Mouse (Mus musculus) CH12.LX (cell line): ENCODE results near the gene Pgd.

ENCODE experiments used
- CHD2 ChIP-seq: IDR thresholded peaks from 2 replicates; pipeline ENCODE4 v1.6.1; 2011; ENCODE audit warnings: low read length, improper control_type of control experiment
- CTCF ChIP-seq, 2 experiments: IDR thresholded peaks in 1 of 2; conservative IDR thresholded peaks in 1 of 2; 2 replicates each; pipeline ENCODE4 v1.5.1; 2011 to 2012; ENCODE audit warnings: low read depth in 2 of 2, low read length in 2 of 2, improper control_type of control experiment in 1 of 2, inconsistent platforms in 1 of 2, mild to moderate bottlenecking in 1 of 2, moderate library complexity in 1 of 2
- EP300 ChIP-seq: IDR thresholded peaks from 2 replicates; pipeline ENCODE4 v1.6.1; 2011; ENCODE audit warnings: low read length, improper control_type of control experiment
- GABPA ChIP-seq: IDR thresholded peaks from 2 replicates; pipeline ENCODE4 v1.6.1; 2012; ENCODE audit warnings: low read depth, low read length, improper control_type of control experiment, inconsistent platforms; ENCODE audit not compliant: insufficient replicate concordance
- KAT2A ChIP-seq: IDR thresholded peaks from 2 replicates; pipeline ENCODE4 v1.6.1; 2012; ENCODE audit warnings: low read length, improper control_type of control experiment, inconsistent platforms; ENCODE audit not compliant: insufficient replicate concordance
- POLR2A ChIP-seq: IDR thresholded peaks from 2 replicates; pipeline ENCODE4 v1.6.1; 2011; ENCODE audit warnings: low read depth, mild to moderate bottlenecking, improper control_type of control experiment, low read length
- POLR2AphosphoS2 ChIP-seq: IDR thresholded peaks from 2 replicates; pipeline ENCODE4 v1.6.1; 2011; ENCODE audit warnings: low read depth, low read length, improper control_type of control experiment
- RAD21 ChIP-seq: IDR thresholded peaks from 2 replicates; pipeline ENCODE4 v1.6.1; 2011; ENCODE audit warnings: low read depth, mild to moderate bottlenecking, low read length, improper control_type of control experiment, moderate library complexity
- USF1 ChIP-seq: IDR thresholded peaks from 2 replicates; pipeline ENCODE4 v1.6.1; 2014; ENCODE audit warnings: low read depth, mild to moderate bottlenecking, inconsistent platforms, low read length, improper control_type of control experiment

GRCm38 (mm10) chr4:149168016-149168415 lies 1.4 kb upstream of the Pgd start:
- TF ChIP-seq GABPA (no peak), CTCF (conservative IDR thresholded peaks at IDR 0.05 in 1 of 2, IDR thresholded peaks at IDR 0.05 in 1 of 2; ENCODE audit: low read depth in 2 of 2, low read length in 2 of 2) (no peak), EP300 (no peak), POLR2A (no peak), CHD2 (no peak), KAT2A (no peak), RAD21 (no peak), USF1 (no peak), POLR2AphosphoS2 (no peak)
